Mouse (Mus musculus): ENCODE measurements at regions not wholly inside any gene's neighbourhood (a gene's known extent, or its start where the extent isn't known, plus 50 kb on each side); places are given as distances from the start of the nearest gene placed in this dataset.

DNA sequence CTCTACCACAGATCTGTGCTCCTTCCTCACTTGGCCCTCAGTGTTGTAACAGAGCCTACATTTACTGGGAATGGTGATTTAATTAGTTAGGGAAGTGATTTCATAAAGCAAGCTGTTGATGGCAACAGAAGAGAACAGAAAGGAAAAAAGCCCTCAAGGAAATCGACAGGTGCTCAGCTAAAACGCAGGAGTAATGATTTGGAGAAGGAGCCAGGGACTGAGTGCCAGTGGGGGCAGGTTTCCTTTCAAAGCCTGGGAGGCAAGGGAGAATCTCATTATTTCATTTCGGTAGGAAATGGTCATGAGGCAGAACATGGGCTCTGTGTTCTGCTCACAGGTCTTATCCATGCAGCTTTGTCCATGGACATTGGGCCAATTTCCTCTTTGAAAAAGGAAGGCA, 101.3 kb upstream of the Xcl1 start:
- no peaks in the 10 kb centered on the region for H3K36me3 ChIP-seq (ENCODE audit: control insufficient read depth, insufficient read depth, low read length)
- H3K4me1 ChIP-seq (ENCODE audit: control insufficient read depth, insufficient read depth, low read length), result peaks cover under 1% of the 10 kb centered on the region; the same call in 1 of the 2 replicates
- ATAC-seq (no peak), DNase-seq (ENCODE audit: low spot score) (no peak)
- H3K4me2 ChIP-seq (ENCODE audit: low read length), result no peak overlapping the region
- WGBS, result 72% methylated on average over 3 of the region's 3 CpGs
- no peak overlapping the region for H3K4me3 ChIP-seq (ENCODE audit: low read depth, low read length)
- no peak overlapping the region for H3K9ac ChIP-seq (ENCODE audit: low read length)
- H3K9me3 ChIP-seq (replicated peaks; ENCODE audit: control insufficient read depth, low read length), result no peaks in the 10 kb centered on the region
- H3K27ac ChIP-seq (ENCODE audit: low read depth, low read length), result no peak overlapping the region
- no peaks in the 10 kb centered on the region for H3K27me3 ChIP-seq (replicated peaks; ENCODE audit: control insufficient read depth, insufficient read depth, low read length)

DNA sequence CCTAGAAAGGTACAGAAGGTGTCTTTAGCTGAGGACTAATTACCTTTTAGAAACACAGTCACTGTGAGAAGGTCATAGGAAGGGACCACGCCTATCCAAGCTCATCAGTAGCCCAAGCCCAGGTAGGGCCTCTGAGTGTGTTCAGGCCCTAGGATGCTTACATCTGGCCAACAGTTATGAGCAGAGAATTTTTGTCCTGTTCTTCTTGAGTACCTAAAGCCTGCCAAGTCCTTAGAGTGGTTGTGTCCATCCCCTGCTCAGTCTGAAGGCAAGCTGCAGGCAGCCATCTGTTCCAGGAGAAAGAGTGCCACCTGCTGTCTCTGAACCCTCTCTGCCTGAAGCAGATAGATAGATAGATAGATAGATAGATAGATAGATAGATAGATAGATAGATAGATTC, 100.3 kb upstream of the Xcl1 start:
- DNase-seq (ENCODE audit: low spot score) (peak; percentile 54), ATAC-seq (no peak)
- Histone ChIP-seq H3K36me3 (ENCODE audit: control insufficient read depth, insufficient read depth, low read length) (no peaks in the 10 kb centered on the region), H3K9ac (ENCODE audit: low read length) (no peak overlapping the region), H3K9me3 (replicated peaks; ENCODE audit: control insufficient read depth, low read length) (no peaks in the 10 kb centered on the region), H3K27ac (ENCODE audit: low read depth, low read length) (no peak overlapping the region), H3K4me1 (ENCODE audit: control insufficient read depth, insufficient read depth, low read length) (no peaks in the 10 kb centered on the region), H3K4me3 (ENCODE audit: low read depth, low read length) (no peak overlapping the region), H3K27me3 (replicated peaks; ENCODE audit: control insufficient read depth, insufficient read depth, low read length) (no peaks in the 10 kb centered on the region), H3K4me2 (ENCODE audit: low read length) (no peak overlapping the region)
- WGBS, result 86% methylated on average over 1 of the region's 1 CpGs

GRCm38 (mm10) chr1:165020960-165021563, 85.7 kb upstream of the Xcl1 start:
- no peak for ATAC-seq
- 80% methylated on average over 10 of the region's 10 CpGs for WGBS
- no peak for DNase-seq (ENCODE audit: low spot score)
- no peaks in the 10 kb centered on the region for H3K36me3 ChIP-seq (ENCODE audit: control insufficient read depth, insufficient read depth, low read length)
- peaks cover 5% of the 10 kb centered on the region for H3K4me1 ChIP-seq (ENCODE audit: control insufficient read depth, insufficient read depth, low read length)
- no peaks in the 10 kb centered on the region for H3K27me3 ChIP-seq (replicated peaks; ENCODE audit: control insufficient read depth, insufficient read depth, low read length)
- H3K27ac ChIP-seq (ENCODE audit: low read depth, low read length), result no peak overlapping the region
- no peak overlapping the region for H3K4me2 ChIP-seq (ENCODE audit: low read length)
- H3K9ac ChIP-seq (ENCODE audit: low read length), result no peak overlapping the region
- no peaks in the 10 kb centered on the region for H3K9me3 ChIP-seq (replicated peaks; ENCODE audit: control insufficient read depth, low read length)
- no peak overlapping the region for H3K4me3 ChIP-seq (ENCODE audit: low read depth, low read length)

- DNase-seq (ENCODE audit: low spot score), result peak; percentile 95
- H3K4me3 ChIP-seq (ENCODE audit: low read depth, low read length), result peak overlapping the region; percentile 34
- no peak overlapping the region; the same call in 1 of the 2 replicates for H3K27ac ChIP-seq (ENCODE audit: low read depth, low read length)
- no peaks in the 10 kb centered on the region for H3K36me3 ChIP-seq (ENCODE audit: control insufficient read depth, insufficient read depth, low read length)
- peak overlapping the region; percentile 43 for H3K9ac ChIP-seq (ENCODE audit: low read length)
- ATAC-seq, result peak; percentile 99
- WGBS, result 10% methylated on average over 16 of the region's 16 CpGs
- peaks cover 5% of the 10 kb centered on the region for H3K4me1 ChIP-seq (ENCODE audit: control insufficient read depth, insufficient read depth, low read length)
- no peaks in the 10 kb centered on the region for H3K27me3 ChIP-seq (replicated peaks; ENCODE audit: control insufficient read depth, insufficient read depth, low read length)
- H3K4me2 ChIP-seq (ENCODE audit: low read length), result peak overlapping the region; percentile 55
- H3K9me3 ChIP-seq (replicated peaks; ENCODE audit: control insufficient read depth, low read length), result no peaks in the 10 kb centered on the region
Observed at GRCm38 (mm10) chr1:165018692-165019309, 83.5 kb upstream of the Xcl1 start.

DNA sequence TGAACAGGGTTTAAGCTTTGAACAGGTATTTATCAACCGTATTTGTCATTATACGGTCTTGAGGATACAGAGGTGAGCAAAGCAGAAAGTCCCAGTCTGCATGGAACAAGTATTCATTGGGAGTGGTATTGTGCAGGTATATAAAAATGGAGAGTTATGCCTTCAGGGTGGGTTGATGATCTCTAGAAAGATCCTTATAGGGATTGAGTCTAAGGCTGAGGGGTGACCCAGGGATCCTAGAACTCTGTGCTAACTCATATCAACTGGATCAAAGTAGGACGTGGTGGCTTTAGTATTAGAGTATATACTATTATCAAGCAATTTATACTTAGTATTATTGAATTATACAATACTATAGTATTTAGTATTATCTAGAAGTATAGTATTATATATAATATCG, 82.9 kb upstream of the Xcl1 start:
- Histone ChIP-seq H3K9ac (ENCODE audit: low read length) (no peak overlapping the region), H3K9me3 (replicated peaks; ENCODE audit: control insufficient read depth, low read length) (no peaks in the 10 kb centered on the region), H3K4me2 (ENCODE audit: low read length) (peak overlapping the region; percentile 55; the same call in 1 of the 2 replicates), H3K4me3 (ENCODE audit: low read depth, low read length) (no peak overlapping the region), H3K27ac (ENCODE audit: low read depth, low read length) (peak overlapping the region; percentile 6; the same call in 1 of the 2 replicates), H3K36me3 (ENCODE audit: control insufficient read depth, insufficient read depth, low read length) (no peaks in the 10 kb centered on the region), H3K27me3 (replicated peaks; ENCODE audit: control insufficient read depth, insufficient read depth, low read length) (no peaks in the 10 kb centered on the region), H3K4me1 (ENCODE audit: control insufficient read depth, insufficient read depth, low read length) (peaks cover 5% of the 10 kb centered on the region)
- ATAC-seq, result peak; percentile 18
- DNase-seq (ENCODE audit: low spot score), result no peak
- WGBS, result 89% methylated on average over 4 of the region's 4 CpGs

- H3K9me3 ChIP-seq (replicated peaks; ENCODE audit: control insufficient read depth, low read length), result no peaks in the 10 kb centered on the region
- no peak overlapping the region for H3K9ac ChIP-seq (ENCODE audit: low read length)
- no peaks in the 10 kb centered on the region for H3K36me3 ChIP-seq (ENCODE audit: control insufficient read depth, insufficient read depth, low read length)
- 47% methylated on average over 6 of the region's 6 CpGs for WGBS
- ATAC-seq (no peak), DNase-seq (ENCODE audit: low spot score) (peak; percentile 56)
- H3K27me3 ChIP-seq (replicated peaks; ENCODE audit: control insufficient read depth, insufficient read depth, low read length), result no peaks in the 10 kb centered on the region
- peaks cover 5% of the 10 kb centered on the region for H3K4me1 ChIP-seq (ENCODE audit: control insufficient read depth, insufficient read depth, low read length)
- peak overlapping the region; percentile 6; the same call in 1 of the 2 replicates for H3K27ac ChIP-seq (ENCODE audit: low read depth, low read length)
- H3K4me3 ChIP-seq (ENCODE audit: low read depth, low read length), result no peak overlapping the region
- no peak overlapping the region for H3K4me2 ChIP-seq (ENCODE audit: low read length)
Observed at GRCm38 (mm10) chr1:165017793-165018192, 82.5 kb upstream of the Xcl1 start.

- Histone ChIP-seq H3K4me2 (ENCODE audit: low read length) (no peak overlapping the region), H3K4me1 (ENCODE audit: control insufficient read depth, insufficient read depth, low read length) (peaks cover 5% of the 10 kb centered on the region), H3K27ac (ENCODE audit: low read depth, low read length) (no peak overlapping the region), H3K27me3 (replicated peaks; ENCODE audit: control insufficient read depth, insufficient read depth, low read length) (no peaks in the 10 kb centered on the region), H3K36me3 (ENCODE audit: control insufficient read depth, insufficient read depth, low read length) (no peaks in the 10 kb centered on the region), H3K4me3 (ENCODE audit: low read depth, low read length) (no peak overlapping the region), H3K9ac (ENCODE audit: low read length) (no peak overlapping the region), H3K9me3 (replicated peaks; ENCODE audit: control insufficient read depth, low read length) (no peaks in the 10 kb centered on the region)
- DNase-seq (ENCODE audit: low spot score) (no peak), ATAC-seq (no peak)
- 91% methylated on average over 1 of the region's 1 CpGs for WGBS
Observed at GRCm38 (mm10) chr1:165014328-165014727, 79.0 kb upstream of the Xcl1 start.

- no peak overlapping the region for H3K4me3 ChIP-seq (ENCODE audit: low read depth, low read length)
- no peaks in the 10 kb centered on the region for H3K36me3 ChIP-seq (ENCODE audit: control insufficient read depth, insufficient read depth, low read length)
- H3K27me3 ChIP-seq (replicated peaks; ENCODE audit: control insufficient read depth, insufficient read depth, low read length), result no peaks in the 10 kb centered on the region
- peaks cover 5% of the 10 kb centered on the region for H3K4me1 ChIP-seq (ENCODE audit: control insufficient read depth, insufficient read depth, low read length)
- ATAC-seq (no peak), DNase-seq (ENCODE audit: low spot score) (no peak)
- no peaks in the 10 kb centered on the region for H3K9me3 ChIP-seq (replicated peaks; ENCODE audit: control insufficient read depth, low read length)
- H3K27ac ChIP-seq (ENCODE audit: low read depth, low read length), result no peak overlapping the region
- WGBS, result 90% methylated on average over 2 of the region's 2 CpGs
- H3K4me2 ChIP-seq (ENCODE audit: low read length), result no peak overlapping the region
- H3K9ac ChIP-seq (ENCODE audit: low read length), result no peak overlapping the region
Observed at GRCm38 (mm10) chr1:165013428-165013827, 78.1 kb upstream of the Xcl1 start.

GRCm38 (mm10) chr1:165012376-165012775, 77.0 kb upstream of the Xcl1 start:
- Histone ChIP-seq H3K27ac (ENCODE audit: low read depth, low read length) (no peak overlapping the region), H3K36me3 (ENCODE audit: control insufficient read depth, insufficient read depth, low read length) (no peaks in the 10 kb centered on the region), H3K27me3 (replicated peaks; ENCODE audit: control insufficient read depth, insufficient read depth, low read length) (no peaks in the 10 kb centered on the region), H3K4me3 (ENCODE audit: low read depth, low read length) (no peak overlapping the region), H3K4me1 (ENCODE audit: control insufficient read depth, insufficient read depth, low read length) (no peaks in the 10 kb centered on the region), H3K9ac (ENCODE audit: low read length) (no peak overlapping the region), H3K9me3 (replicated peaks; ENCODE audit: control insufficient read depth, low read length) (no peaks in the 10 kb centered on the region), H3K4me2 (ENCODE audit: low read length) (no peak overlapping the region)
- WGBS, result 80% methylated on average over 3 of the region's 3 CpGs
- ATAC-seq (no peak), DNase-seq (ENCODE audit: low spot score) (no peak)

All from forebrain, embryonic 14.5 days (tissue).